Mouse (Mus musculus) kidney, embryonic 14.5 days (tissue): ENCODE measurements around the gene Tmem110. TPM values are rescaled to one million over a fixed set of nuclear protein-coding genes. Genes with fewer than 3 reads are reported as not detected.

Experiments used
- ATAC-seq: fragments of 200-750 bp; cut with Nextera tagmentation; 2 replicates; pipeline ENCODE4 v1.8.0; 2017; ENCODE audit warnings: moderate number of reproducible peaks, mild to moderate bottlenecking, moderate TSS enrichment, moderate library complexity; ENCODE audit not compliant: low FRiP score, low TSS enrichment
- H3K27ac ChIP-seq: fragments of 300-500 bp; sonication (generic); 2 replicates; pipeline ENCODE4 v1.5.1; 2014; ENCODE audit warnings: low read depth, mild to moderate bottlenecking, low read length, moderate library complexity, mixed read lengths
- H3K27me3 ChIP-seq: fragments of 300-500 bp; sonication (generic); 2 replicates; pipeline ENCODE4 v1.6.1; 2014; ENCODE audit warnings: mild to moderate bottlenecking, low read length; ENCODE audit not compliant: control insufficient read depth, insufficient read depth
- H3K36me3 ChIP-seq: fragments of 300-500 bp; sonication (generic); 2 replicates; pipeline ENCODE4 v1.6.1; 2014; ENCODE audit warnings: low read length, mixed read lengths; ENCODE audit not compliant: control insufficient read depth, insufficient read depth
- H3K4me1 ChIP-seq: fragments of 300-500 bp; sonication (generic); 2 replicates; pipeline ENCODE4 v1.6.1; 2014; ENCODE audit warnings: low read length, mixed read lengths; ENCODE audit not compliant: control insufficient read depth, insufficient read depth
- H3K4me2 ChIP-seq: fragments of 300-500 bp; sonication (generic); replicated peaks from 2 replicates; pipeline ENCODE4 v1.6.1; 2014; ENCODE audit warnings: low read depth, mild to moderate bottlenecking, low read length
- H3K4me3 ChIP-seq: fragments of 300-500 bp; sonication (generic); 2 replicates; pipeline ENCODE4 v1.5.1; 2014; ENCODE audit warnings: mild to moderate bottlenecking, low read length
- H3K9ac ChIP-seq: fragments of 300-500 bp; sonication (generic); 2 replicates; pipeline ENCODE4 v1.6.1; 2014; ENCODE audit warnings: low read depth, mild to moderate bottlenecking, low read length, moderate library complexity
- H3K9me3 ChIP-seq: fragments of 300-500 bp; sonication (generic); 2 replicates; pipeline ENCODE4 v1.6.1; 2016; ENCODE audit warnings: low read length; ENCODE audit not compliant: control insufficient read depth
- WGBS: fragments of 180-500 bp; shearing (Covaris S2); extraction: QIAGEN DNeasy Blood & Tissue Kit; methylation state at CpG from one replicate; pipeline ENCODE4 v1.1.7; 2014; 5-methylcytosine and 5-hydroxymethylcytosine counted together
- polyA plus RNA-seq: library from polyadenylated mRNA; unstranded; fragments of >200 nt; fragmentation: Nextera tagmentation; extraction: Ambion mirVana; gene quantifications from 2 replicates; pipeline ENCODE4 v1.2.1, GENCODE M21; 2014

Tmem110 gene
- polyA plus RNA-seq, 1 experiment from 2014 or later: 29.5 TPM

DNA sequence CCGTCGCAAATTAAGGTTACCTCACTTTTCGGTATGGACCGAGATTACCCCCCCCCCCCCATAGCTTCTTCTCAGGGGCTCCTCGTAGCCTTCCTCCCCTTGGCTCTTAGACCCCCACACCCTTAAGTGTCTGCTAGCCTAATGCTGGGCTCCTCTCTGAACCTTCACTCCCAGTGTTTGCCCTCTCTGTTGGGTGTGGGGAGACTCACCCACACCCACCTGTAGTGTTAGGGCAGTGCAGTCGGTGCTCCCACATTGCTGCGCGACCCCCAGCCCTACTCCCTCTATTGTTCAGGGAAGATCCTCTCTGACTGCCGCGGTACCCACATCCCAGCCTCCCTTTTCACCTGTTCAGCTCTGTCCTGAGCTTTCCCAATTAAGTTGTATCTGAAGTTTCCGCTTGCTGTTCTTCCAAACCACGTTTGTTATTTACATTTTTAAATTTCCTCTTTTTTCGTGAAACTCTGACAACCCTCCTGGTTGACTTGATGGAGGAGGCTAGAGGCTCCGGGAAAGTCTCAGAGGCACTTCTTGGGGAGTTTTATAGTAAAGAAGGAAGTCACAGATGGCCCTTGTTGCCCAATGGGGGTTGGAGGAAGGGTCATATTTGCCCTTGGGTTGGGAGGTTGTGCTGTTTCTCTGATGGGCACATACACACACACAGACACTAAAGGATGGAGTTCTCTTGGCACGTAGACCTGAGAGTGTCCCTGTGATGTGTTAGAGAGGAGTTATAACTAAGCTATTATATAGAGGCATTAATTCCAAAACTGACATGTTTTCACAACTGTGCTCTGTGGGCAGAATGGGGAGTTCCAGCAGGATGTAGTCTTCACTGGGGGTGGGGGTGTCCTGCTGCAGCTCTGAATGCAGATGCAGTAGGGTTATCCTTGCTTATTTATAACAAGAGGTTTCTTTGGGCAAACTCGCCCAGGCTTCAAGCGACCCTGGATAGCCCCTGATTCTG, 1.1 kb downstream of the Tmem110 start:
- H3K27ac ChIP-seq: no peak overlapping the region; the same call in 1 of the 2 replicates
- H3K9ac ChIP-seq: peak overlapping the region; percentile 91
- WGBS: 16% methylated on average over 17 of the region's 17 CpGs
- no peaks in the 10 kb centered on the region for H3K27me3 ChIP-seq
- no peaks in the 10 kb centered on the region for H3K9me3 ChIP-seq
- H3K4me3 ChIP-seq: peak overlapping the region; percentile 86
- peaks cover 17% of the 10 kb centered on the region for H3K4me1 ChIP-seq
- no peaks in the 10 kb centered on the region for H3K36me3 ChIP-seq
- ATAC-seq: peak; percentile 29; the same call in 1 of the 2 replicates
- H3K4me2 ChIP-seq: peak overlapping the region; percentile 75

DNA sequence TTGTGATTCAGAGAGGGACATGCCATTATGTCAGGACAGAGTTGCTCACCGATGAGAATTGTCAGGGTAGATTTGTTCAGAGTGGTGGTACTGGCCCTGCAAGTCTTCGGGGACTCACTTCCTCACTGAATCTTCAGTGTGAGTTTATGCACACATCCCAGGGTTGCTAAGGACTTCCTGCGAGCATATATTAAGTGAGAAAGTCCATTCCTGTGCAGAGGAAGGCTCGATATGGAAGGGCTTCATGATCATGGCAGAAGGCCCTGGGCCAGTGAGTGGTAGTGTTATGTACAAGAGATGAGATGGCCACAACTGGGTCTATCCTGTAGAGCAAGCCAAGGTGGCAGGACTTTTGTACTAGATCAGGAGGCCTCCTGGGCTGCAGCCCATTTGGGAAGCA, 2.1 kb downstream of the Tmem110 start:
- no peak overlapping the region for H3K4me3 ChIP-seq
- H3K9ac ChIP-seq: no peak overlapping the region
- peaks cover 17% of the 10 kb centered on the region for H3K4me1 ChIP-seq
- no peak for ATAC-seq
- no peaks in the 10 kb centered on the region for H3K27me3 ChIP-seq
- H3K27ac ChIP-seq: no peak overlapping the region
- 80% methylated on average over 4 of the region's 4 CpGs for WGBS
- no peak overlapping the region for H3K4me2 ChIP-seq
- H3K36me3 ChIP-seq: no peaks in the 10 kb centered on the region
- H3K9me3 ChIP-seq: no peaks in the 10 kb centered on the region

- Histone ChIP-seq H3K27ac (no peak overlapping the region), H3K27me3 (no peaks in the 10 kb centered on the region), H3K9me3 (no peaks in the 10 kb centered on the region), H3K9ac (no peak overlapping the region), H3K4me1 (peaks cover 17% of the 10 kb centered on the region), H3K4me2 (no peak overlapping the region), H3K4me3 (no peak overlapping the region), H3K36me3 (no peaks in the 10 kb centered on the region)
- WGBS: 66% methylated on average over 4 of the region's 4 CpGs
- ATAC-seq: no peak
These were observed 2.7 kb downstream of the Tmem110 start for GRCm38 (mm10) chr14:30828077-30828476.

- Histone ChIP-seq H3K36me3 (no peaks in the 10 kb centered on the region), H3K9me3 (no peaks in the 10 kb centered on the region), H3K9ac (no peak overlapping the region), H3K27ac (peak overlapping the region; percentile 9; the same call in 1 of the 2 replicates), H3K27me3 (no peaks in the 10 kb centered on the region), H3K4me1 (peaks cover 17% of the 10 kb centered on the region), H3K4me3 (no peak overlapping the region), H3K4me2 (no peak overlapping the region)
- WGBS: 72% methylated on average over 11 of the region's 11 CpGs
- ATAC-seq: no peak
These were observed 3.5 kb downstream of the Tmem110 start for GRCm38 (mm10) chr14:30828635-30829460.

DNA sequence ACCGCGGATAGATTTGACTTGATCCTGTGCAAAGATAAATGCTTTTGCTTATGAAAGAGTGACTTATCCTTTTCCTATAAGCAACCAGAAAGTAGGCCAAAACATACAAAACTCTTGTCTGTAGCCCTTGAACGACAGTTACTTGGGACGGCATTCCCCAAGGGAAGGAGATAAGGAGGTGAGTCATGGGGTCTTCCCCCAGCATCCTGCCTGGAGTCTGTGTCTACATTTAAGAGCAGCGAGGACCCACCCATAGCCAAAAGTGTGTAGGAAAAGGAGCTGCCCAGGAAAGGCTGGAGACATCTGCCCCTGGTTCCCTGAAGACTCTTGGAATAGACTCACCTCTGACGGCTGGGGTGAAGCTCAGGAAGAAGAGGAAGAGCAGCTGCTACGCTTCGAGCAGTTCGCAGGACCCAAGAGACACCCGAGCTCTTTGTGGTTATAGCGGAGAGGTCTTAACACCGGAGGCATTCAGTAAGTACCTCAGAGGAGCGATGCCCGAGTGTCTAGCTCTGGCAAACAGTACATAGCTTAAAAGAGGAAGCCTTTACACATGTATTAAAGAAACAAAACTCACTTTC, 12.1 kb downstream of the Tmem110 start:
- H3K4me1 ChIP-seq: no peaks in the 10 kb centered on the region
- no peak overlapping the region for H3K4me3 ChIP-seq
- no peak overlapping the region for H3K9ac ChIP-seq
- H3K4me2 ChIP-seq: no peak overlapping the region
- ATAC-seq: no peak
- no peaks in the 10 kb centered on the region; the same call in 1 of the 2 replicates for H3K36me3 ChIP-seq
- no peaks in the 10 kb centered on the region for H3K9me3 ChIP-seq
- 83% methylated on average over 14 of the region's 14 CpGs for WGBS
- no peaks in the 10 kb centered on the region for H3K27me3 ChIP-seq
- no peak overlapping the region for H3K27ac ChIP-seq

- H3K9ac ChIP-seq: no peak overlapping the region
- H3K27ac ChIP-seq: no peak overlapping the region
- 90% methylated on average over 3 of the region's 3 CpGs for WGBS
- H3K4me3 ChIP-seq: no peak overlapping the region
- no peaks in the 10 kb centered on the region for H3K36me3 ChIP-seq
- H3K4me2 ChIP-seq: no peak overlapping the region
- no peaks in the 10 kb centered on the region for H3K9me3 ChIP-seq
- H3K4me1 ChIP-seq: no peaks in the 10 kb centered on the region
- H3K27me3 ChIP-seq: no peaks in the 10 kb centered on the region
- no peak for ATAC-seq
These were observed 18.3 kb downstream of the Tmem110 start for GRCm38 (mm10) chr14:30843701-30844100.

GRCm38 (mm10) chr14:30850504-30850903, 25.1 kb downstream of the Tmem110 start:
- H3K27me3 ChIP-seq: no peaks in the 10 kb centered on the region
- no peak overlapping the region for H3K4me2 ChIP-seq
- H3K27ac ChIP-seq: no peak overlapping the region
- no peaks in the 10 kb centered on the region for H3K36me3 ChIP-seq
- no peak overlapping the region for H3K4me3 ChIP-seq
- WGBS: 73% methylated on average over 5 of the region's 5 CpGs
- no peaks in the 10 kb centered on the region for H3K9me3 ChIP-seq
- no peak for ATAC-seq
- no peaks in the 10 kb centered on the region for H3K4me1 ChIP-seq
- no peak overlapping the region for H3K9ac ChIP-seq

GRCm38 (mm10) chr14:30852325-30852724, 26.9 kb downstream of the Tmem110 start:
- Histone ChIP-seq H3K27me3 (no peaks in the 10 kb centered on the region), H3K36me3 (no peaks in the 10 kb centered on the region), H3K4me2 (no peak overlapping the region), H3K9ac (no peak overlapping the region), H3K4me1 (no peaks in the 10 kb centered on the region), H3K9me3 (no peaks in the 10 kb centered on the region), H3K27ac (no peak overlapping the region), H3K4me3 (no peak overlapping the region)
- ATAC-seq: no peak
- WGBS: 80% methylated on average over 5 of the region's 5 CpGs
